Mouse (Mus musculus) midbrain, embryonic 14.5 days (tissue): ENCODE results near the gene Gckr. TPM values are rescaled to one million over a fixed set of nuclear protein-coding genes. Genes with fewer than 3 reads are reported as not detected.

Source experiments
- ATAC-seq: fragments of 200-750 bp; cut with Nextera tagmentation; 2 replicates; pipeline ENCODE4 v1.8.0; 2017; ENCODE audit warnings: moderate number of reproducible peaks, moderate library complexity; ENCODE audit not compliant: low FRiP score, low TSS enrichment
- DNase-seq: peaks from one replicate; pipeline ENCODE4 v3.0.0-alpha.2; 2015
- H3K27ac ChIP-seq: fragments of 300-500 bp; sonication (generic); replicated peaks from 2 replicates; pipeline ENCODE4 v1.5.1; 2014; ENCODE audit warnings: mild to moderate bottlenecking, low read depth, low read length, moderate library complexity
- H3K27me3 ChIP-seq: fragments of 300-500 bp; sonication (generic); 2 replicates; pipeline ENCODE4 v1.6.1; 2014; ENCODE audit warnings: low read length, control low read depth, mixed read lengths; ENCODE audit not compliant: control insufficient read depth, insufficient read depth
- H3K36me3 ChIP-seq: fragments of 300-500 bp; sonication (generic); 2 replicates; pipeline ENCODE4 v1.6.1; 2014; ENCODE audit warnings: low read length, control low read depth; ENCODE audit not compliant: control insufficient read depth, insufficient read depth
- H3K4me1 ChIP-seq: fragments of 300-500 bp; sonication (generic); 2 replicates; pipeline ENCODE4 v1.6.1; 2014; ENCODE audit warnings: mild to moderate bottlenecking, antibody characterized with exemption, low read length, control low read depth; ENCODE audit not compliant: control insufficient read depth, insufficient read depth
- H3K4me2 ChIP-seq: fragments of 300-500 bp; sonication (generic); 2 replicates; pipeline ENCODE4 v1.6.1; 2014; ENCODE audit warnings: mild to moderate bottlenecking, low read length, moderate library complexity
- H3K4me3 ChIP-seq: fragments of 300-500 bp; sonication (generic); replicated peaks from 2 replicates; pipeline ENCODE4 v1.5.1; 2014; ENCODE audit warnings: low read depth, low read length
- H3K9ac ChIP-seq: fragments of 300-500 bp; sonication (generic); replicated peaks from 2 replicates; pipeline ENCODE4 v1.6.1; 2014; ENCODE audit warnings: mild to moderate bottlenecking, low read length, moderate library complexity
- H3K9me3 ChIP-seq: fragments of 300-500 bp; sonication (generic); 2 replicates; pipeline ENCODE4 v1.6.1; 2016; ENCODE audit warnings: low read length, control low read depth, mixed read lengths; ENCODE audit not compliant: control insufficient read depth
- WGBS: fragments of 180-500 bp; shearing (Covaris S2); extraction: QIAGEN DNeasy Blood & Tissue Kit; methylation state at CpG from one replicate; pipeline ENCODE4 v1.1.7; 2014; 5-methylcytosine and 5-hydroxymethylcytosine counted together
- polyA plus RNA-seq: library from polyadenylated mRNA; unstranded; fragments of >200 nt; fragmentation: Nextera tagmentation; extraction: Ambion mirVana; gene quantifications from 2 replicates; pipeline ENCODE4 v1.2.1, GENCODE M21; 2014

The Gckr gene
- 0.16 and 0.53 TPM in 2 replicates for polyA plus RNA-seq

DNA sequence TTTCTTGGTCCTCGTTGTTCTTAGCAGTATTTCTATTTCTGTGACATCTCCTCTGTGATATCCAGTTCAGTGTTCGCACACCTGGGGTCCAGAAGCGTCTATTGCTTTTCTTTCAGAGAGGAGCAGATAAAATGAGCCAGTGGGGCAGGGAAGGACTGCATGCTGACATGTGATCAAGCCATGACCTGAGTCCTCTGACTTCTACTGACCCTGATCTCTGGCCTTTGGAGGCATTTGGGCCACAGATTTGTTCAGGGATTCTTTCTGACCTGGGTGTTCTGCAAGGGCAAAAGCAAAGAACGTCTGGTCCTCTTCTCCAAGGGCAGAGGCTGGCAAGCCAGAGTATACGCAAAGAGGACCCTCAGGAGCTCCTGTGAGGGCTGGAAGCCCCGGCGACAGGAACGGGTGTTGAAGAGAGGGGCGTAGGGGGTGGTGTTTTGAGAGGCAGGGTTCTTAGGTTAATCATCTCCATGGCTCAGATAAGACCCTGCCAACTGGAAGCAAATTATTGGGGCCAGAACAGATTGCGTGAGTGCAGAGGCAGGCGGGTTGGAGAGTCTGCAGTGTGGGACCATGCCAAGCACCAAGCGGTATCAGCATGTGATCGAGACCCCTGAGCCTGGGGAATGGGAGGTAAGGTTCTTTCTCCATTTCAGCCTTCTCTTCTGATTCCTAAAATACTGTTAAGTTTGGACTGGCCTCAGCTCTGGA is at the start of gene Gckr:
Gene Gckr, plus strand, starts transcription at position 397 of the 711 bp plus-strand sequence.
- Histone ChIP-seq H3K4me3 (peak within 1 kb of the TSS; percentile 88), H3K4me1 (peaks cover 10% of the 10 kb centered on the region; the same call in 1 of the 2 replicates), H3K27ac (peak within 1 kb of the TSS; percentile 88; the same call in 1 of the 2 replicates), H3K4me2 (peak within 1 kb of the TSS; percentile 91), H3K27me3 (no peaks in the 10 kb centered on the region), H3K9me3 (no peaks in the 10 kb centered on the region), H3K36me3 (peaks cover 16% of the 10 kb centered on the region), H3K9ac (peak within 1 kb of the TSS; percentile 98; the same call in 1 of the 2 replicates)
- DNase-seq (no peak), ATAC-seq (no peak)
- 84% methylated on average over 13 of the region's 13 CpGs for WGBS

DNA sequence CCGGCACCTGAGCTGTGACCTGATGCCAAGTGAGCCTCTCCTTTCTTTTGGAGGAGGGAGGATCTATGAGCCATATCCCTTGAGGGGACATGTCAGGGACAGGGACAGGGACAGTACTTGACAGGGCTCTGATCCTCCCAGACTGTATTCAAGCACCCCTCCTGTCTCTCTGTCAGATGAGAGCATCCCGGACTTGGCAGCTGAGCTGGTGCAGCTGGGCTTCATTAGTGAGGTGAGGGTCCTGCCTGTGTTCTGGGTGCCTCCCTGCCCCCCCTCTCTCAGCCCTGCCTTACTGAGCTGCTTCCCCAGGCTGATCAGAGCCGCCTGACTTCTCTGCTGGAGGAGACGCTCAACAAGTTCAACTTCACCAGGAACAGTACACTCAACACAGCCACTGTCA is 46.5 kb upstream of the Gckr start:
- no peak overlapping the region for H3K4me2 ChIP-seq
- H3K27me3 ChIP-seq, result no peaks in the 10 kb centered on the region
- H3K4me1 ChIP-seq, result 0 out of 2 replicates have a peak, but pooled peaks cover 5% of the 10 kb centered on the region
- H3K4me3 ChIP-seq, result no peak overlapping the region
- H3K27ac ChIP-seq, result no peak overlapping the region
- 68% methylated on average over 4 of the region's 4 CpGs for WGBS
- peak; percentile 17 for DNase-seq
- peaks cover 99% of the 10 kb centered on the region for H3K36me3 ChIP-seq
- no peaks in the 10 kb centered on the region for H3K9me3 ChIP-seq
- H3K9ac ChIP-seq, result no peak overlapping the region
- no peak for ATAC-seq

DNA sequence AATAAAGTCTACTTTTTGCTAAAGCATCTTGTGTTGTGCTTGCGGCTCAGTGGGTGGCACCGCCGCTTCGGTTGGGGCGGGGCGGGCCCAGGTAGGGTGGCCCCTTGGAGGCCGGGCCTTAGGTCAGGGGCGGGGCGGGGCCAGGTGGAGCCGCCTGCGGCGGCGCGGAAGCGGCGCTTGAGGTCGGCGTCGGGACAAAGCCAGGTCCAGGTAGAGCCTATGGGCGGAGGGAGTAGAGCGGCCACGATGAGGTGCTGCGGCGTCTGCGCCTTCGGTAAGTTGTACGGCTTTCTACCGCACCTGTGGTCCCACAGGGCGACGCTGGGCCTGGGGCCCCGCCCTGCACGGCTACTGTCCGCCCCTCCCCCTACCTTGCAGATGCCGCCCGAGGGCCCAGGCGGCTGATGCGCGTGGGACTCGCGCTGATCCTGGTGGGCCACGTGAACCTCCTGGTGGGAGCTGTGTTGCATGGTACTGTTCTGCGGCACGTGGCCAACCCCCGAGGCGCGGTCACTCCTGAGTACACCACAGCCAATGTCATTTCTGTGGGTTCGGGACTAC is 45.6 kb upstream of the Gckr start, which contains the start of gene Krtcap3:
Gene Krtcap3, plus strand, starts transcription at position 151 of the 561 bp plus-strand sequence.
- no peak within 1 kb of the TSS for H3K9ac ChIP-seq
- peaks cover 97% of the 10 kb centered on the region for H3K36me3 ChIP-seq
- H3K27ac ChIP-seq, result no peak within 1 kb of the TSS
- 0 out of 2 replicates have a peak, but pooled peaks cover 5% of the 10 kb centered on the region for H3K4me1 ChIP-seq
- no peak within 1 kb of the TSS for H3K4me3 ChIP-seq
- WGBS, result 18% methylated on average over 47 of the region's 47 CpGs
- ATAC-seq (peak; percentile 64), DNase-seq (peak; percentile 27)
- H3K27me3 ChIP-seq, result no peaks in the 10 kb centered on the region
- H3K4me2 ChIP-seq, result no peak within 1 kb of the TSS; the same call in 1 of the 2 replicates
- no peaks in the 10 kb centered on the region for H3K9me3 ChIP-seq

DNA sequence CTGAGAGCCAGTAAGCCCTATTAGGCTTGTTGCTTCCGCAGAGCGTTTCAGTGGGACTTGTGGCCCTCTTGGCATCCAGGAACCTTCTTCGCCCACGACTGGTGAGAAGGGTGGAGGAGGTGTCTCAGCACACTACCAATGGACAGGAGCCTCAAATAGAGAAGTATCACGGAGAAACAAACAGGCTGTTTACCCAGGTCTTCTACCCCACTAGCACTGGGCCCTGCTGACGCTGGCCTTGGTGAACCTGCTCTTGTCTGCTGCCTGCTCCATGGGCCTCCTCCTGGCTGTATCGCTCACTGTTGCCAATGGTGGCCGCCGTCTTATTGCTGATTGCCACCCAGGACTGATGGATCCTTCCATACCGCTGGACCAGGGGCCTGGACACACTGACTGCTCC is 45.1 kb upstream of the Gckr start:
- no peak for ATAC-seq
- Histone ChIP-seq H3K36me3 (peaks cover 94% of the 10 kb centered on the region), H3K27me3 (no peaks in the 10 kb centered on the region), H3K27ac (no peak overlapping the region), H3K4me3 (no peak overlapping the region), H3K9me3 (no peaks in the 10 kb centered on the region), H3K9ac (no peak overlapping the region), H3K4me2 (no peak overlapping the region; the same call in 1 of the 2 replicates), H3K4me1 (0 out of 2 replicates have a peak, but pooled peaks cover 5% of the 10 kb centered on the region)
- no peak for DNase-seq
- 67% methylated on average over 10 of the region's 10 CpGs for WGBS

DNA sequence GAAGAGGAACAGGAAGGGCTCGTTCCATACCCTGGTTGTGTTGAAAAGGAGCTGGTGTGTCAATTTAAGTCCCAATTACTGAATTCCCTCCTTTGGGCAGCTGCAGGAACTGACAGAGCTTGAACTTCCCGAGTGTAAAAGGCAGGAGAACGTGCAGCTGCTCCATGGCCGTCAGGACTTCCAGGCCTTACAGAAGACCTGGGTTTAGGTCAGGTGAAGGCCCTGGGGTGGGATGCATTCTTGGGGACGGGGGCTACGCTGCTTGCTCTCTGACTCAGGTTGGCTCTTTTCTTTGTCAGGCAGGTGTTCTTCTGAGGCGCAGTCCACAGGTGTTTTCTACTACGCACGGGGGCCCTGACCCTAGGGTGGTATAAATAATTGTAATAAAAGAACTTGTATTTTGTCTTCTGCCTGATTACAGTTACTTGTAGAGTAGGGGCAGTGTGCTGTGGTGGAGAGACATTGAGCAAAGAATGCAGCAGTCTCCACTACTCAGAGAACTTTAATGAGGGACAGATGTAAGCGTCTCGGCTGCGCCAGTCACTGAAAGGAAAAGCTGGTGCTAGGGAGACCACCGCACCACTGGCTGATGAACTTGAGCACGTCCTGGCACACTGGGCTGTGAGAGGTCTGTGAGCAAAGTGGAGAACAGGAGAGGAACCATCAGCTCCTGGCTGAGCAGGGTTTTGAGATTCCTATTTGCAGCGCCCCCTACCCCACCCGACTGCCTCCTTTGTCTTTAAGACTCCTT is 44.3 kb upstream of the Gckr start:
- no peak for DNase-seq
- H3K27ac ChIP-seq, result no peak overlapping the region
- H3K4me3 ChIP-seq, result no peak overlapping the region
- H3K36me3 ChIP-seq, result peaks cover 93% of the 10 kb centered on the region
- no peak overlapping the region for H3K4me2 ChIP-seq
- H3K4me1 ChIP-seq, result 0 out of 2 replicates have a peak, but pooled peaks cover 5% of the 10 kb centered on the region
- no peaks in the 10 kb centered on the region for H3K27me3 ChIP-seq
- H3K9ac ChIP-seq, result no peak overlapping the region
- H3K9me3 ChIP-seq, result no peaks in the 10 kb centered on the region
- ATAC-seq, result no peak
- WGBS, result 88% methylated on average over 16 of the region's 16 CpGs

DNA sequence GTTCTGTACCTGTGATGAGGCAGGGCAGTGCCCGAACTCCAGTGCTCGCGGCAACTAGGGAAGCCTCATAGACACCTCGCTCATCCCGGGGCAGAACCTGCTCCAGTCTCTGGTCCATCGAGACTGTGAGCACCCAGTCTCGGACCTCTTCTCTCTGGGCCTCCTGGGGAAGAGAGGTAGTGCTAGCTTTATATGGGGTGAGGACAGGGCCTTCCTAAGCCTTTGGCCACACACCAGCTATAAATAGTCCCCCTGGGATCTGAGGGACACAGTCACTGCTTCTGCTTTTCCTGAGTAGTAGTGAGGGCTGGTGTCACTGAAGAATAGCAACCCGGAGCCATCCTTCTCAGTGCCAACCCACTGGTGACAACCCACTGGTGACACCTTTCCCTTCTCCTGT is 43.4 kb upstream of the Gckr start:
- DNase-seq, result no peak
- no peak overlapping the region for H3K9ac ChIP-seq
- H3K9me3 ChIP-seq, result no peaks in the 10 kb centered on the region
- no peak overlapping the region for H3K4me2 ChIP-seq
- 91% methylated on average over 8 of the region's 8 CpGs for WGBS
- no peaks in the 10 kb centered on the region for H3K27me3 ChIP-seq
- H3K27ac ChIP-seq, result no peak overlapping the region
- no peak for ATAC-seq
- 0 out of 2 replicates have a peak, but pooled peaks cover 5% of the 10 kb centered on the region for H3K4me1 ChIP-seq
- H3K4me3 ChIP-seq, result no peak overlapping the region
- peaks cover 86% of the 10 kb centered on the region for H3K36me3 ChIP-seq

DNA sequence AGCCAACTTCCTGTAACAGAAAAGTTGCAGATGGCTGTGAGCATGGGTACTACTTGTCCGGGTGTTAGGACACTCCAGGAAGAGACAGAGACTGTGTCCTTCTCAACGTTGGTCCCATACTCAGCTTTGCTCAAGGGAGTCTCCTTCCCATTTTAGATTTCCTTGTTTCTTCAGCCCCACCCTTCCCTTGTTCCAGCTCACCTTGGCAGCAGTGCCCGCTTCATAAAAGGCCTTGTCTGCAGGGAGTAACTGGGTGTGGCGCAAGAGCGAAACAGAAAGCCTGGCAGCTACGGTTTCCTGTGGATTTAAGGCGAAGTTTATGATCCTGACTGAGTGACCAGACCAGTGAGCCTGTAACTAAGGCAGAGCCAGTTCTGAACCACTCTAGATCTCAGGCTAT is 42.8 kb upstream of the Gckr start:
- peaks cover 86% of the 10 kb centered on the region for H3K36me3 ChIP-seq
- WGBS, result 88% methylated on average over 7 of the region's 7 CpGs
- no peak for DNase-seq

DNA sequence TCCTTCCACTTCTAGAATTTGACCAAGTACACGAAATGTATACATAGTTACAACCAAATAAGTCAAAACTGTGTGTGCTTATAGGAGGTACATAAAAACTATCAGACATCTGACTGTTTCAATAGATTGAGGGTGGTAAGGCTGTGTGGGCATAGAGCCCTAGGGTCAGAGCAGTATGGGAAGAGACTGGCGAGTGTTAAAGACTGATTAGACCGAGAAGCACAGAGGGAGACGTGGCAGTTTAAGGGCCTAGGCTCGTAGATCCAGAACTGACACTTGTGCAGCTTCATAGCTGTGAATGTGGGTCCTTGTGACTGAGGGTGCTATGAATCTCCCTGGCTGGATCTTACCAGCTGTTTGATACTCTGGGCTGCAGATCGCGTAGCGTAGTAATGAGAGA is 42.3 kb upstream of the Gckr start:
- Histone ChIP-seq H3K36me3 (peaks cover 86% of the 10 kb centered on the region), H3K9me3 (no peaks in the 10 kb centered on the region)

More for the DNA sequence above, 42.8 kb upstream of the Gckr start:
- Histone ChIP-seq H3K4me3 (no peak overlapping the region), H3K27ac (no peak overlapping the region), H3K9ac (no peak overlapping the region), H3K27me3 (no peaks in the 10 kb centered on the region), H3K9me3 (no peaks in the 10 kb centered on the region), H3K4me2 (no peak overlapping the region), H3K4me1 (0 out of 2 replicates have a peak, but pooled peaks cover 5% of the 10 kb centered on the region)
- no peak for ATAC-seq

More for the DNA sequence above, 42.3 kb upstream of the Gckr start:
- Histone ChIP-seq H3K4me3 (no peak overlapping the region), H3K9ac (no peak overlapping the region), H3K27ac (no peak overlapping the region), H3K4me2 (no peak overlapping the region), H3K4me1 (0 out of 2 replicates have a peak, but pooled peaks cover 5% of the 10 kb centered on the region), H3K27me3 (no peaks in the 10 kb centered on the region)
- 86% methylated on average over 8 of the region's 8 CpGs for WGBS
- DNase-seq (no peak), ATAC-seq (no peak)
